Mouse (Mus musculus): ENCODE results near the gene Fbxo24.

DNA sequence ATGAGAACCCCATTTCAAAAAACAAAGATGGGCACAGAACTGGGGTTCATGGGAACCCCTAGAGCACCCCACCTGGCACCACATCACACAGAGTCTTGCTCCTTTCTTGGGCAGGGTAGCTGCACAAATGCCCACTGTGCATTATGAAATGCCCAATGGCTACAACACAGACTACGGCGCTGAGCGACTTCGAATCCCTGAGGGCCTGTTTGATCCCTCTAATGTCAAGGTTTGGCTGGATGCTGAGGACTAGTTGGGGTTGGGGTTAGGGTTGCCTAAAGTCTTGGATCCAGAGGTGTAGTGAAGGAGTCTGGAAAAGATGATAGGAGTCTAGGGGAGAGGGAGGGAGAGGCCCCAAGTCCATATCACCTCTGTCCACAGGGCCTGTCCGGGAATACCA, 62.4 kb downstream of the Fbxo24 start:
- TF ChIP-seq CTCF (conservative IDR thresholded peaks at IDR 0.05; ENCODE audit: low read length) (no peak), POU5F1 (IDR thresholded peaks at IDR 0.05; ENCODE audit: borderline replicate concordance, low read length) (no peak)
